Mouse (Mus musculus): ENCODE data around the gene Rpl4. TPM values are rescaled to one million over a fixed set of nuclear protein-coding genes. Genes with fewer than 3 reads are reported as not detected.

The Rpl4 gene
- polyA plus RNA-seq, 1 experiment from 2014 or later: 668 TPM

DNA sequence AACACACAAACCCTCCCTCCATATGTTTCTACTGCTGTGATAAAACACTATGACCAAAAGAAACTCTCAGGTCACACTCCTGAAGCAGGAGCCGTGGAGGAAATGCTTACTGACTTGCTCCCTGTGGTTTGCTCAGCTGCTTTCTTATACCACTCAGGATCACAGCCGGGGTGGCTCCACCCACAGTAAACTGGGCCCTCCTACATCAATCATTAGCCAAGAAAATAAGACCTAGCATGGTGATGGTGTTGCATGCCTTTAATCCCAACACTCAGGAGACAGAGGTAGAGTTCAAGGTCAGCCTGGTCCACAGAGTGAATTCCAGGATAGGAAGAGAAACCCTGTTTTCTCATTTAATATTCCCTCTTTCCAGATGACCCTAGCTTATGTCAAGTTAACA, 26.7 kb downstream of the Rpl4 start:
- Histone ChIP-seq H3K36me3 (peaks cover 30% of the 10 kb centered on the region), H3K4me3 (no peak overlapping the region), H3K27ac (replicated peaks) (no peak overlapping the region), H3K4me1 (replicated peaks) (no peaks in the 10 kb centered on the region), H3K9me3 (no peaks in the 10 kb centered on the region), H3K4me2 (no peak overlapping the region), H3K27me3 (no peaks in the 10 kb centered on the region), H3K9ac (no peak overlapping the region)
- ATAC-seq (ENCODE audit: low read depth): no peak
- WGBS: 75% methylated on average over 2 of the region's 2 CpGs

DNA sequence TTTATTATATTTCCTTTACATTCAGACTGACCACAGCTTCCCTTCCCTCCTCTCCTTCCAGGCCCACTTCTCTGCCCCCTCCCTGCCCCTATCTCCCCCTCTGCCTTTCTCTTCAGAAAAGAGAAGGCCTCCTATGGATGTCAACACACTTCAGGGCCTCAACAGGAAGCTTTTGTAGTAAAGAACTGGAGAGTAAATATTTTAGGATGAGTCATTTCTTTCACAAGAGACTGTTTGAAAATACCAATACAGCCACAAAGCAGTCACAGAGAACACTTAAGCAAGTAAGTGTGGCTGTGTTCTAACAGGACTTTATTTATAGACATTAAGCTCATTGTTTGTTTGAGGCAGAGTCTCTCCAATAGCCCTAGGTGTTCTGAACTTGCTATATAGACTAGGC, 29.2 kb downstream of the Rpl4 start:
- H3K36me3 ChIP-seq: peaks cover 39% of the 10 kb centered on the region
- no peak for ATAC-seq (ENCODE audit: low read depth)
- H3K27ac ChIP-seq (replicated peaks): no peak overlapping the region
- H3K4me1 ChIP-seq (replicated peaks): no peaks in the 10 kb centered on the region
- no peaks in the 10 kb centered on the region for H3K9me3 ChIP-seq
- no peak overlapping the region for H3K9ac ChIP-seq
- no peak overlapping the region for H3K4me3 ChIP-seq
- H3K27me3 ChIP-seq: no peaks in the 10 kb centered on the region
- no peak overlapping the region for H3K4me2 ChIP-seq

DNA sequence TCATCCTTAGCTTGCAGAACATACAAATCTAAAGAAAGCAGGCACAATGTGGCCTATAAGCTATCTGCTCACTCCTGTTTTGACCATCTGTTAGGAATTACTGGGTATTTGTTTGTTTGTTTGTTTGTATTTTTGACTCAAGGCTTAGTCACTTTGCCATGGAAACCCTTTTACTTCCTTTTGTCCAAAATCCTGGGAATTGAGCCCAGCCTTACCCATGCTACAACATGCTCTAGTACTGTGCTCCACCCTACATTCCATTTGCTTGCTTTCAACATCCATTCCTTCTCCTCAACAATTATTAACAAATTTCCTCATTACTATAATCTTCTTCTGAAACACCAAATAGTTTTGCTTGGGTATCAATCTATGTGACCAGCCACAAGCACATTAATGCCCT, 29.7 kb downstream of the Rpl4 start:
- no peak for ATAC-seq (ENCODE audit: low read depth)
- Histone ChIP-seq H3K4me1 (replicated peaks) (no peaks in the 10 kb centered on the region), H3K9me3 (no peaks in the 10 kb centered on the region), H3K9ac (no peak overlapping the region), H3K4me3 (no peak overlapping the region), H3K27me3 (no peaks in the 10 kb centered on the region), H3K27ac (replicated peaks) (no peak overlapping the region), H3K4me2 (no peak overlapping the region), H3K36me3 (peaks cover 39% of the 10 kb centered on the region)

DNA sequence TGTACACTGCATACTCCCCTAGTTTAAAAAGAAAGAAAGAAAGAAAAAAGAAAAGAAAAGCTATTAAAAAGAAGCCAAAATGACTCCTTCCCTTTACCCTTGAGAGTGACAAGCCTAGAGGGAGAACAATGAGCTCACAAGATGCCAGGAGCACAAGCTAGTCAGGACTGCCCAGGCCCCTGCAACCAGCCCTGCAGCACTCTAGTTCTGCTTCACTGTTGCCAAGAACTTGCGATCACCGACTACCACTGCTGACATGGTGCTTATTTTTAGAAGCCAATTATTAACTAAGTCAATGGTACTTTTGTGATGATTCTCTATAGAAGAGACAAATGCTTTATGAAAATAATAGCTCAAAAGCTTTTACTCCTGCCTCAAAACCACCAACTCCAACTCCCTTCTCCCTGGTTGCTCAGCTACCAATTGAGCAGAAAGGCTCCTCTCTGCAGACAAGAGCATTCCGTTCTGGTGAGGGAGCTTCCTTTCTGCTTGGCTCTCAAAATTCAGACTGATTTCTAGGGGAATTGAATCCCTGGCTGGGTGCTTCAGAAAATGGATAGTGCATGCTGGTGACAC, 34.4 kb downstream of the Rpl4 start:
- no peak for ATAC-seq (ENCODE audit: low read depth)
- WGBS: 82% methylated on average over 3 of the region's 3 CpGs
- H3K27me3 ChIP-seq: no peaks in the 10 kb centered on the region
- H3K4me1 ChIP-seq (replicated peaks): no peaks in the 10 kb centered on the region
- H3K36me3 ChIP-seq: peaks cover 41% of the 10 kb centered on the region
- no peak overlapping the region for H3K27ac ChIP-seq (replicated peaks)
- H3K9ac ChIP-seq: no peak overlapping the region
- no peaks in the 10 kb centered on the region for H3K9me3 ChIP-seq
- no peak overlapping the region for H3K4me2 ChIP-seq
- H3K4me3 ChIP-seq: no peak overlapping the region

DNA sequence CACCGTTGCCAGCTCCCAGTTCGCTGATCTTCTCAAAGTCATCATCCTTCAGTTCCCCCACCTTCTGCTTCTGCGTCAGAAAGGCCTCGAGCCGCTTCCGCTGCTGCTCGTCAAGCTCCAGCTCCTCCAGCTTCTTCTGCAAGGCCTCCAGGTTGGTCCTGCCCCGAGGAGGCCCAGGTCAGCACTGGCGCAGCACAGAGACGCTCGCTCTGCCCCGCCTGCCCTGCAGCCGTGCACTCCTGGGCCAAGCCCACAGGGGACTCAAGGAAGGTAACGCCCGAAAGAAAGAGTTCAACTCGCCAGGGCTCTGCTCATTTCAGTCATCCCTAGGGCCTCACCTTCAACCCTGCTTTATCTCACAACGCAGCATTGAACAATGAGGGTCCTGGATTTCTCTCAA, 41.3 kb downstream of the Rpl4 start:
- Histone ChIP-seq H3K36me3 (peaks cover 11% of the 10 kb centered on the region), H3K9me3 (no peaks in the 10 kb centered on the region), H3K27ac (replicated peaks) (no peak overlapping the region), H3K4me1 (replicated peaks) (no peaks in the 10 kb centered on the region), H3K9ac (no peak overlapping the region), H3K27me3 (no peaks in the 10 kb centered on the region), H3K4me2 (no peak overlapping the region), H3K4me3 (no peak overlapping the region)
- WGBS: 93% methylated on average over 17 of the region's 17 CpGs
- no peak for ATAC-seq (ENCODE audit: low read depth)

DNA sequence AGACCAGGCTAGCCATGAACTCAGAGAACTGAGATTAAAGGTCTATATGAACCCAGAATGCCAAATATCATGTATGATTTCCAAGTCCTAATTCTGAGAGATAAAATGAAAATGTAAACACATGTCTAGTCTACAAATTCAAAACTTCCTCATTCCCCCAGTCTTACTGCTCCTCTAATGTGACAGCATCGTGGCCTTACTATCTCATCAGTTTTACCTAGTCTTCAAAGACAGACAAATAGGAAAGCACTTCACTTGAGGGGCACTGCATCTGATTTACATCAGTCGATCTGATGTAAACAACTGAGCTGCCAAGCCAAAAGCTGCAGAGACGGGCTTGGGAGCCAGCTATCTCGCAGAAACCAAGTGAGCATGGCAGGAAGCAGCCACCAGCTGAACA, 42.9 kb downstream of the Rpl4 start:
- Histone ChIP-seq H3K4me2 (no peak overlapping the region), H3K36me3 (peaks cover 9% of the 10 kb centered on the region), H3K4me3 (no peak overlapping the region), H3K4me1 (replicated peaks) (no peaks in the 10 kb centered on the region), H3K9me3 (no peaks in the 10 kb centered on the region), H3K27me3 (no peaks in the 10 kb centered on the region), H3K27ac (replicated peaks) (no peak overlapping the region), H3K9ac (no peak overlapping the region)
- WGBS: 88% methylated on average over 4 of the region's 4 CpGs
- ATAC-seq (ENCODE audit: low read depth): no peak

DNA sequence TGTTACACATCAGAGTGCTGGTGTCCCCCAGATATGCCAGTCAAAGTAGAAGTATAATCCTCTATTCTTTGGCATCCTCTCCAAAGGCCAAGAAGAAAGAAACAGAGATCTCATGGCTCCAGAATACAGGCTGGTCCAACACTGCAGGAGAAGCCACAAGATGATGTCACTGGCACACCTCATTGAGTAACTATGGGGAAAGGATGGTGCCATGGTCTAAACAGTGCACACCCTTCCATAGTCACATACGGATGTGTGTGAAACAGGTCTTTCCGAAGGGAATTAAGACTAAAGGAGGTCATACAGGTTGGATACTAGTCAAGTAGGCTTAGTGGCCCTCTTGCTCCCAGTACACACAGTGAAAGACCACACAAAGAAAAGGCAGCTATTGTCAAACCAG, 43.5 kb downstream of the Rpl4 start:
- no peak overlapping the region for H3K27ac ChIP-seq (replicated peaks)
- WGBS: 95% methylated on average over 2 of the region's 2 CpGs
- no peak for ATAC-seq (ENCODE audit: low read depth)

DNA sequence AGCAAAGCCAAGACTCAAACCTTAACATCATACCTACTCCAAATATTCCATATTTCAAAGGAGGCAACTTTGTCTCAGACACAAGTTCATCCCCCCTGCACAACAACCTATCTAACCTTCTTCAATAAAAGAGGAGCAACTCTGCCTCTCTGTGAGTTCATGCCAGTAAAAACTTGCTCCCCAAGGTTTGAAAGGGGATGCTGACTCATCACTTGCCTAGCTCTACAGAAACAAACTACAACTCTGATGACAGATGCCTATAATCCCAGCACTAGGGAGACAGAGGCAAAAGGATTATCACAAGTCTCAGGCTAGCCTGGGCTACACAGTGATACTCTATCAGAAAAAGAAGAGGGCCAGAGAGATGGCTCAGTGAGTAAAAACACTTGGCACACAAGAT, 44.7 kb downstream of the Rpl4 start:
- H3K27me3 ChIP-seq: no peaks in the 10 kb centered on the region
- no peak overlapping the region for H3K4me2 ChIP-seq
- H3K9ac ChIP-seq: no peak overlapping the region
- no peak for ATAC-seq (ENCODE audit: low read depth)
- no peaks in the 10 kb centered on the region for H3K9me3 ChIP-seq
- no peak overlapping the region for H3K27ac ChIP-seq (replicated peaks)
- H3K4me3 ChIP-seq: no peak overlapping the region
- H3K36me3 ChIP-seq: no peaks in the 10 kb centered on the region
- no peaks in the 10 kb centered on the region for H3K4me1 ChIP-seq (replicated peaks)

More for the DNA sequence above, 43.5 kb downstream of the Rpl4 start:
- H3K36me3 ChIP-seq: peaks cover 5% of the 10 kb centered on the region
- no peaks in the 10 kb centered on the region for H3K4me1 ChIP-seq (replicated peaks)
- no peaks in the 10 kb centered on the region for H3K9me3 ChIP-seq
- no peak overlapping the region for H3K4me3 ChIP-seq
- no peak overlapping the region for H3K4me2 ChIP-seq
- H3K27me3 ChIP-seq: no peaks in the 10 kb centered on the region
- no peak overlapping the region for H3K9ac ChIP-seq

DNA sequence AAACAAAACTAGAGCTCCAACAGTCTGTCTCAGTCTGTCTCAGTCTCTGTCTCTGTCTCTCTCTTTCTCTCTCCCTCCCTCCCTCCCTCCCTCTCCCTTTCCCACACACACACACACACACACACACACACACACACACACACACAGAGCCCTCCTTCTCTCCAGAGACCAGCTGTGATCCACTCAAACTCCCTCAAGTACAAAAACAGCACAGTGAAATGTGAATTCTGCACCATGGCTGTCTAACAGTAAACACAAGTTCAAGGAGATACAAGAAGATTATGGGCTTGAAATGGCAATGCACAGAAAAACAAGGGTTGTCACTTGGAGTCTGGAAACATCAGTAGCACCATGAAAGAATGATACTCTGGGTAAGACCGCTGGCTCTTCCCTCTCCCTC, 46.1 kb downstream of the Rpl4 start:
- no peak for ATAC-seq (ENCODE audit: low read depth)
- Histone ChIP-seq H3K4me3 (no peak overlapping the region), H3K4me1 (replicated peaks) (no peaks in the 10 kb centered on the region), H3K4me2 (no peak overlapping the region), H3K27ac (replicated peaks) (no peak overlapping the region), H3K36me3 (no peaks in the 10 kb centered on the region), H3K27me3 (no peaks in the 10 kb centered on the region), H3K9ac (no peak overlapping the region), H3K9me3 (no peaks in the 10 kb centered on the region)
- WGBS: 77% methylated on average over 1 of the region's 1 CpGs

DNA sequence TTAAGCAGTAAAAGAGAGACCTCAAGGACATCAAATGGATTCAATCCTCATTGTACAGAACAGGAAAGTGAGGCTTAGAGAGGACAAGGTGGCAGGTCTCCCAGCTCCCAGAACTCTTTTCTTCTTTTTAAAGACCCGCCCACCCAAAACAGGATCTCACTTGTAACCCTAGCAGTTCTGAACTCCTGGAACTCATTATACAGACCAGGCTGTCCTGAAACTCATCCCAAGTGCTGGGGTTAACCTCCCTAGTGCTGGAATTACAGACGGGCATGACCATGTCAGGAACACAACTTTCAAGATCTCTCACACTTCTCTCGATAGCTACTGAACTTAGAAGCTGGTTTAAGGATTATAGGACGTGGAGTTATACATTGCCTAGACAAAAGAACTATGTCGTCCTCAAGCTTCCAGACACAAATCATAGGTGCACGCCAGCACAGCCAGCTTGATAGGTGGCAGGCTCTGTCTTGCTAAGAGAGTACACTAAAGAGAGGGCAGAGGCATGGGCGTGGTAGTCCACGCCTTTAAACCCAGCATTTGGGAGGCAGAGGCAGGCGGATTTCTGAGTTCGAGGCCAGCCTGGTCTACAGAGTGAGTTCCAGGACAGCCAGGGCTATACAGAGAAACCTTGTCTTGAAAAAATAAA, 46.7 kb downstream of the Rpl4 start:
- H3K9me3 ChIP-seq: no peaks in the 10 kb centered on the region
- H3K27ac ChIP-seq (replicated peaks): no peak overlapping the region
- no peaks in the 10 kb centered on the region for H3K4me1 ChIP-seq (replicated peaks)
- no peak for ATAC-seq (ENCODE audit: low read depth)
- no peak overlapping the region for H3K4me2 ChIP-seq
- H3K36me3 ChIP-seq: no peaks in the 10 kb centered on the region
- WGBS: 83% methylated on average over 10 of the region's 10 CpGs
- H3K27me3 ChIP-seq: no peaks in the 10 kb centered on the region
- no peak overlapping the region for H3K4me3 ChIP-seq
- no peak overlapping the region for H3K9ac ChIP-seq

DNA sequence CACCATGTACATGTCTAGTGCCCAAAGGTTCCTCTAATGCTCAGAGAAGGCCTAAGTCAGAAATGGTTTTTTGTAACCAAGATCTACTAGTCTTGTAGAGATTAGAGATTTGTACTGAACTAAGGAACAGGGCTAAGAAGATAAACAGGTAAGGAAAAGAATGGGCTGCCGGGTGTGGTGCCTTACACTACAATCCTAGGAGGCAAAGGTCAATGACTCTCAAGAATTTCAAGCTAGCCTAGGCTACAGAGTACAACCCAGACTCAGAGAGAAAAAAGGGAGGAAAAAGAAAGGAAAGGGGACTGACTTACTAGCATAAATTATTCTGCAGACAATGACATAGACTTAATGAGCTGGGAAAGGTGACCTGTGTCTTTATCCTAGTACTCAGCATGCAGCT, 47.4 kb downstream of the Rpl4 start:
- Histone ChIP-seq H3K9ac (no peak overlapping the region), H3K27me3 (no peaks in the 10 kb centered on the region), H3K4me3 (no peak overlapping the region), H3K27ac (replicated peaks) (no peak overlapping the region), H3K4me2 (no peak overlapping the region), H3K4me1 (replicated peaks) (no peaks in the 10 kb centered on the region), H3K36me3 (no peaks in the 10 kb centered on the region), H3K9me3 (no peaks in the 10 kb centered on the region)
- no peak for ATAC-seq (ENCODE audit: low read depth)
- WGBS: 44% methylated on average over 1 of the region's 1 CpGs

DNA sequence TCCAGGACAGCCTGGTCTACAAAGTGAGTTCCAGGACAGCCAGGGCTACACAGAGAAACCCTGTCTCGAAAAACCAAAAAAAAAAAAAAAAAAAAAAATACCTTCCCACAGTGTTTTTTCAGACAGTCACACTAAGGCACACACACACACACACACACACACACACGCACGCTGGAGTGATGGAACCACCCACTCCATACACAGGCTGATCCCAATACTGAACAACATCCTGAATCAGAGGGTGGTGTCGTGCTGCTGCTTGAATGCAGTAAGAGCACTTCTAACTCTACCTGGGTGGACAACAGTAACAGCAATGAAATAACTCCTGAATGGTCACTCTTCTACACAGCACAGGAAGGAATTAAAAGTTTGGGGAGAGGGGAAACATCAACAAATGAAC, 48.3 kb downstream of the Rpl4 start:
- Histone ChIP-seq H3K4me1 (replicated peaks) (no peaks in the 10 kb centered on the region), H3K9me3 (no peaks in the 10 kb centered on the region), H3K4me2 (no peak overlapping the region), H3K36me3 (no peaks in the 10 kb centered on the region), H3K27ac (replicated peaks) (no peak overlapping the region), H3K9ac (no peak overlapping the region), H3K27me3 (no peaks in the 10 kb centered on the region), H3K4me3 (no peak overlapping the region)
- no peak for ATAC-seq (ENCODE audit: low read depth)
- 76% methylated on average over 4 of the region's 4 CpGs for WGBS

DNA sequence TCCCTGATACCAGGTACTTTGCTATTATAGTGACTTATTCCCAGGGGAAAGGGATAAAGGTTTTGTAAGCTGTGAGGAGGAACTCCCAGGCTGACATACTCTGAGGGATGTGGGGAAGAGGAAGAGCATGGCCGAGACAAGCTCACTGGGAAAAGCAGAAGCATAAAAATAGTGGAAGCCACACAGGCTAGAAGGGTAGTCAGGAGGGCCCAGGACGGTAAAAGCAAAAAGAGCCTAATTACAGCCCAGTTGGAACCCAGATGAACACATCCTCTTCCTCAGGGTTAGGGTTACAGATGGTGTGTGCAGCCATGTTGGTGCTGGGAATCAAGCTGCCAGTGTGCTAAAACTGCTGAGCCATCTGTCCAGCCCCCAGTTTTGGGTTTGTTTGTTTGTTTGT, 48.9 kb downstream of the Rpl4 start:
- Histone ChIP-seq H3K4me2 (no peak overlapping the region), H3K27ac (replicated peaks) (no peak overlapping the region), H3K4me3 (no peak overlapping the region), H3K27me3 (no peaks in the 10 kb centered on the region), H3K9ac (no peak overlapping the region), H3K4me1 (replicated peaks) (no peaks in the 10 kb centered on the region), H3K9me3 (no peaks in the 10 kb centered on the region), H3K36me3 (no peaks in the 10 kb centered on the region)
- no peak for ATAC-seq (ENCODE audit: low read depth)
- WGBS: 53% methylated on average over 2 of the region's 2 CpGs

Measured in neural tube, embryonic 13.5 days (tissue).